Mouse (Mus musculus) olfactory bulb, adult 2 months (tissue): ENCODE data around the gene Ppp1r14c.

Source experiments
- CTCF ChIP-seq: fragments of 200-500 bp; IDR thresholded peaks from 2 replicates; pipeline ENCODE4 v1.5.1; 2012; ENCODE audit warnings: low read depth, mild to moderate bottlenecking, low read length, moderate library complexity; ENCODE audit not compliant: insufficient read depth
- POLR2A ChIP-seq: fragments of 200-500 bp; IDR thresholded peaks from 2 replicates; pipeline ENCODE4 v1.6.1; 2012; ENCODE audit warnings: mild to moderate bottlenecking, low read depth, low read length, moderate library complexity; ENCODE audit not compliant: insufficient read depth

DNA sequence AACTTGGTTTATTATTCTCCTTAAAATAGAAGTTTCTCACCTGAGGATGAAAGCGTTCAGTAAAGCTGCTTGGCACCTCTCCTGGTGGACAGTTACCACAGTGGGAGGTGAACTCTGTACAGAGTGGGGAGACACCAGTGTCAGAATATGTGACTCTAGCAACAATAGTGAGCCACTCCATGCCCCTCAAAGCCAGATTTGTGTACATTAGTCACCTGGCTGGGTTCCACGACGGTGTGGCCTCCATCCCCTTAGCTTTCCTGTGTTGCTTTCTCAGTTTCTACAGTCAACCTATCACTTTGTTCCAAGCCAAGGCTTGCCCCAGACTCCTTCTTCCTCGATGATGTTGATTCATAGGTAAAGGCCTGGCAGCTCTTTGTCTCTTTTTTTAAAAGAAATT lies 26.4 kb downstream of the Ppp1r14c start:
- TF ChIP-seq CTCF (no peak), POLR2A (no peak)
